ENCODE assay signal across 9 mouse cellular contexts in the genomic region with DNA sequence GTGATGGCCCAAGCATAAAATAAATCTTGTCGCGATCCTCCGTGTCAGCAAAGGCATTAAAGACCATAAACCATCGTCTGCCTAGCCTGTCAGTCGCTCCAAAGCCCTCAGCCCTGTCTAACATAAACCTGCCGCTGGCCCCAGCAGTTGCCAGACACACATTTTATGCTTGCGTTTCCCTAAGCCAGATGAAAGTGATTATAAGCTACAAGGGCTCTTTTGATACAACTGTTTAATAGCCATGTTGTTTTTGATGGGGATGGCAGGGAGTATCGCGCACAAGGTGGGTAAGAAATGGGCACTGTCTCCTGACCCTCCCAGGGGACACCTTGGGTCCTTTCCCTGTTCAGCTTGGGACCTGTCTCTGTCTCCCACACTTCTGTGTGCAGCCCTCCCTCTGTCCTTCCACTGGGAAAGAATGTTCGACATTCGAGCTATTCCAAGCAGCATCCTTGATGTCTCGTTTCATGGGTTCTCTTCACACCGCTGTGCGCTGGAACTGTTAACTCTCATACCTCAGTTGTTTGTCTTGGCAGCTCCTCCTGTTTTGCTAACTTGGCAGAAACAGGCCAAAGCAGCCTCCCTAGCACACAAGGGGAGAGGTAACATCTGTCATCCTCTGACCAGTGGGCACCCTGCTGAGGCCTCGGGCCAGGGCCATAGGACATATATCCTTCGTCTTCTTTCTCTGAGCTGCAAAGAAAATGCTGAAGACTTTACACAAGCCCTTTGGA.
DNase-seq lines count a peak whose midpoint lies in the region; ATAC-seq lines count a peak whose summit lies in the region.
"Had no signal": no experiment of that assay in that cellular context is flagged by ENCODE, and none has a peak within 500 bp of the region (broad histone marks: within the 10 kb centered on the region; RNA-seq: fewer than 3 reads in every experiment).

No protein-coding gene starts in this region.

- peak overlapping the region; percentile 61; the same call in 1 of the 2 replicates for H3K27ac ChIP-seq in limb, embryonic 11.5 days (replicated peaks; ENCODE audit: low read depth, low read length)

- H3K9me3 ChIP-seq in limb, embryonic 11.5 days (ENCODE audit: control insufficient read depth, low read length) = no peaks in the 10 kb centered on the region

- H3K4me3 ChIP-seq in limb, embryonic 11.5 days (ENCODE audit: low read depth, low read length) = no peak overlapping the region
- H3K4me3 ChIP-seq: myocyte had no signal

- peaks cover 11% of the 10 kb centered on the region for H3K4me1 ChIP-seq in limb, embryonic 11.5 days (ENCODE audit: control insufficient read depth, insufficient read depth, low read length)

- no peaks in the 10 kb centered on the region for H3K27me3 ChIP-seq in limb, embryonic 11.5 days (ENCODE audit: control insufficient read depth, insufficient read depth, low read length)

- peak; percentile 42 for DNase-seq in 3134 (ENCODE audit: extremely low read depth, insufficient read length, low spot score)
- peak; percentile 35 for DNase-seq in 3T3-L1 (ENCODE audit: low read depth, low spot score)
- peak; percentile 70 for DNase-seq in fibroblast of lung, adult 2 months (ENCODE audit: low read depth)
- DNase-seq in limb, embryonic 11.5 days (ENCODE audit: low spot score) = peak; percentile 74
- no peak for DNase-seq in layer of hippocampus, postnatal 14 days (ENCODE audit: low spot score in 2 of 2)
- DNase-seq in layer of hippocampus, adult 11-12 months (ENCODE audit: low spot score) = no peak
- DNase-seq in layer of hippocampus, adult 9-11 months = no peak
- DNase-seq: heart, postnatal 36 days had no signal

- 10% methylated on average over 16 of the region's 16 CpGs for WGBS in limb, embryonic 11.5 days

- H3K4me2 ChIP-seq in limb, embryonic 11.5 days (ENCODE audit: low read depth, severe bottlenecking) = peak overlapping the region; percentile 18

- no peaks in the 10 kb centered on the region for H3K36me3 ChIP-seq in limb, embryonic 11.5 days (ENCODE audit: control insufficient read depth, insufficient read depth, low read length)

- ATAC-seq in limb, embryonic 11.5 days (ENCODE audit: insufficient number of reproducible peaks, low FRiP score, low TSS enrichment, low read depth) = peak; percentile 65

- no peak overlapping the region for H3K9ac ChIP-seq in limb, embryonic 11.5 days (ENCODE audit: low read length)

Comparison
In these comparisons a context has a peak if more than half of its experiments do, and no peak if none do; other contexts are left out.
1. DNase-seq: peak in 3134 (single experiment), 3T3-L1 (single experiment), fibroblast of lung, adult 2 months (single experiment) and limb, embryonic 11.5 days (single experiment); none in layer of hippocampus, postnatal 14 days (0 of 2), layer of hippocampus, adult 11-12 months (single experiment) and layer of hippocampus, adult 9-11 months (single experiment).